Mouse (Mus musculus): ENCODE data around the gene Rxra. TPM values are rescaled to one million over a fixed set of nuclear protein-coding genes. Genes with fewer than 3 reads are reported as not detected.

The Rxra gene
- total RNA-seq, 2 experiments from 2014 or later = 25.2 to 25.5 TPM

DNA sequence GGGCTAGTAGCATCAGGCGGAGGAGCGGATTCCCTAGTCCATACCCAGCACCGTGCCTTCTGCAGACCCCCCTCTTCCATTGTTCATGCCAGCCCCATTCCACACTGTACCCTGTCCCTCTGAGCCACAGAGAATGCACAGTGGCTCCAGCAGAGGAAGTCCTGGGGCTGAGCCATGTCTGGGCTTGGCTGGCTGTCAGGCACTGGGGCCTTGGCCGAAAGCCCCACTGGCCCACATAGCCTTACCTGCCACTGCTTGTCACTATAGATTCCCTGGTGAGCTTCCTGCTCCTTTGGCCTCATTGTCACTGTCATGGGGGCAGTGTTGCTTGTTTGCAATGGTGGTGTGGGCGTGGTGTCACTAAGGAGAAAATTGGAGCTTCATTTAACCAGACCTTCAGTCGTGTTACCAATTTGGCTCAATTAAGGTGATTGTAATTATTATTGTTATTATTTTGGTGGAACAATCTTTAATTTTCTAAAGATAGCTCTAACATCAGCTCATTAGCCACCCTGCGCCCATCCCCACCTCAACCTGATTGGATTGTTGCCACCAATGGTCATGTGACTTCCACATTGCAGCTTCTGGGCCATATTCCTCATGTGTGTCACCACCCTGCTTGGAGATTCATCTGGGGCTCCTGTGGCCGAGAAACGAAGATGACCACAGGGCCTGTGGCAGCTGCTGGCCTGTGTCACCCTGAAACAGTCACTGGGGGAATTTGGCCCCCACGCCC lies 85.2 kb downstream of the Rxra start:
- no peak for DNase-seq (ENCODE audit: low spot score in 2 of 2)

DNA sequence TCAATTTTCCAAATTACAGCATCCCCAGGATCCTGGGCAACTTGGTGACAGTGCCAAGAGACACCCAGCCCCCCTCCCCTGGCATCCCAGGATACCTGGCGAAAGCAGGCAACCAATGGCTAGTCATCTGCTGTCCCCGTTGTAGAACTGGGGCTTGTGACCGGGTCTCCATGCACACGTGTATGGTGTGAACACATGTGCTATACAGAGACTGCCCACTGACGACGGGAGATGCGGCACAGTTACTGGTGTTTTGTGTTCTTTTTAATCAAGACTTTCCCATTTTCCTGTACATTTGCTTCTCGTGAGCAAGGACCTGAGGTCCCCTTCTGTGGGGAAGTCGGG lies 85.7 kb downstream of the Rxra start:
- DNase-seq (ENCODE audit: low spot score in 2 of 2) = no peak

DNA sequence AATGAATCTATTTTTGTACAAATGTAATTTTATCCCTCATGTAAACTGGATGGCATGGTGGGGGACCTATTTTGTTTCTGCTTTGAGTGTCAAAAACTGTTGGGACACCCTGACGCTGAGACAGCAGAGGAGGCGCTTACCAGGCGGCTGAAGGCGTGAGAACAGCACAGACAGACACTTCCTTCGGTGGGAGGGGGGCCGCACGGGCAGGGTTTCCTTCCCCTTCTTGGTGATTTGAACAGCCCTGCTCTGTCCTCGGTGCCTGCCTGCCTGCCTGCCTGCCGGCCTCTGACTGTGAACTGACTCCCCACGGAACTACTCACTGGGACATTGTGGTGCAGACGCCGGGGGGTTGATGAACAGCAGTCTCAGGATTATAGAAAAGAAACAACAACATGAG lies 86.3 kb downstream of the Rxra start:
- no peak for DNase-seq (ENCODE audit: low spot score in 2 of 2)

DNA sequence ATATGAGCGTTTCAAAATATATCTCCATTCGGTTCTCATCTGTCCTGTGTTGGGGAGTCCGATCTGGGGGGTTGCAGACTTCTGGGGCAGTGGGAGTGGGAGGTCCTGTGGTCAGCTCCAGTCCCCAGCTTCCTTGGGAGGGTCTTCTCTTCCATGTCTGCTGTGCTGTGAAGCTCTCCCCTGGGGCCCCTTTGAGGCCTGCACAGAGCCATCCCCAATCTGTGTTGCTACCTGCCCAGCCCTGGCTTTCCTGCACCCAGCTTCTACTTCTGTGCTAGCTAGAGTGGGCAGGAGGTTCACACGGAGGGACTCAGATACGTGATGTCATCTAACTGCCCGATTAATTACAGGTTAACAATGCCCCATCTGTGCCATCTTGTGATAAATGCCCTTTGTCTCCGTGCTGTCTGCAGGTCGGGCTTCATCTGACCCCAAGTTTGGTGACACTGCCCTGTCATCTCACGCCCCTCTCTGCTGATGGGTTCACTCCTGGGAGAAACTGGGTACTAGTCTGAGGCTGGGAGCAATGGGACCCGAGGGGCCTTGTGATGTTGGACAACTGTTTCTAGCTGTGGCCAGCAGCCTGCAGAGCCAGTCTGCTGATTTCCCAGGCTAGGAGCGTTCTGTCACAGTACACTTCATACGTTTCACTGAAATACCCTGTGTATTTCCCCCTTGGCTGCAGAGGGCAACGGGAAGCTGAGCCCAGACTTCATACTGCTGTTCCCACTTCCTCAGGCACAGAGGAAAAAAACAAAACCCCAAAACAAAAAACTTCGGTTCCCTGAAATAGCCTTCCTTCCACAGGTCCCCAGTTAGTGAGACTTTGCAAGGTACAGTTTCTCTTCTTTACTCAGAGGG lies 86.9 kb downstream of the Rxra start:
- no peak for DNase-seq (ENCODE audit: low spot score in 2 of 2)

DNA sequence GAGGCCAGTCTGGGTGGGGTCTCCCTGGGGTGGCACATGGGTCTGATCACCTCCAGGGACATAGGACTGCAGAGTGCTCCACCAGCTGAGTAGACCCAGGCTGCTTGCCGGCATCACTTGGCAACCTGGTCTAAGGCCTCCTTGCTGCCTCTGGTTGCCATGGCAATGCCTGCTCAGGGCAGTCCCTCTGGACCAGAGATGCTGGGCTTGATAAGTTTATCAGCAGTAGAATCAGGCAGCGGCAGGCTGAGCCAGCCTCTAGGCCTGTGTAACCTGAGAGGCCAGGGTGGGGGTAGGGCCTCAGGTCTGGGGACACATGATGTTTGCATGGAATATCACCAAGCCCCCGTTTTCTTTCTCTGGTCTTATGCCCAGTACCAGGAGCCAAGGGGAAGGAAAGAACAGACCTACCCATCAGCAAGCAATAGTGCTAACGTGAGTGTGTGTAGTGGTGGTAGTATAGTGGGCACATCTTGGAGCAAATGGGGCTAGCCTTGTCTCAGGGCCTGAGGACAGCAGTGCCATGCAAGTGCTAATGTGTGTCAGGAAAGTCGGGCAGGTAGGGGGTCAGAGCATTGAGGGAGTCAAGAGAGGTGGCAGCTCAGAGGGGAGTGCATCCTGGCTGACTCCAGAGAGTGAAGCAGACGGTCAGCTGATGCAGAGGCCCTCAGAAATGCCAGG lies 88.2 kb downstream of the Rxra start:
- no peak for DNase-seq (ENCODE audit: low spot score in 2 of 2)

DNA sequence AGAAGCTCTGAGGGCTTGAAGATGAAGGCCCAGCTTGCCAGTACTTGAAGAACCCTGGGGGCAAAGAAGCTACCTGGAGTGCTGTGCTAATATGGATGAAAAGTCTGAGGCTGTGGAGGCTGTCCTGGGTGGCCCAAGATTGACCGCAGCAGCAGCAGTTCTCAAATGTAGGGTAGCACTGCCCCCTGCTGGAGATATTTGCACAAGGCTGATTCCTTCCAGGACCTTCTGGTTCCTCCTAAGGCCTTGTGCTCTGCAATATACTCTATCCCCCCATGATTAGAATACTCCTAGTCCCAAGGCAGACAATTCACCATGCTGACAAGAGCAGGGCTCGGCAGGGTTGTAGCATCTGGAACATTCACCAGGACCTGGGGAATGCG lies 88.7 kb downstream of the Rxra start:
- peak; percentile 83 to 93 for DNase-seq (ENCODE audit: low spot score in 2 of 2)

DNA sequence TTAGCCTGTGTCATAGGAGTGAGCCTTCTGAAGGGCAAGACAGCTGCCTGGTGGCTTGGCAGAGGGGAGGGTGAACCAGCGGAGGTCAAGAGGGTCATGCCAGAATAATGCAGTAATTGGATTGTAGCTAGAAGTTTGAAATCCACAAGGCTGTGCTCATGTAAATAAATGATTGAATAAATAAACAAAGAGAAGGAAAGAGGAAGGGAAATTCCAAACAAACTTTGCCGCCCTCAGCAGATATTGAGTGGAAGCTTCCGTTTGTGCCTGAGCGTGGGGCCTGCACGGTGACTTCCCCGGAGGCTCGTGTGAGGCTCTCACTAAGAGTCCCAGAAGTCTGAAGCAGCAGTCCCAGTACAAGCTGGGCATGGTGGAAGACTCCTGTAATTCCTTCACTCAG lies 91.5 kb downstream of the Rxra start:
- DNase-seq (ENCODE audit: low spot score in 2 of 2) = no peak

DNA sequence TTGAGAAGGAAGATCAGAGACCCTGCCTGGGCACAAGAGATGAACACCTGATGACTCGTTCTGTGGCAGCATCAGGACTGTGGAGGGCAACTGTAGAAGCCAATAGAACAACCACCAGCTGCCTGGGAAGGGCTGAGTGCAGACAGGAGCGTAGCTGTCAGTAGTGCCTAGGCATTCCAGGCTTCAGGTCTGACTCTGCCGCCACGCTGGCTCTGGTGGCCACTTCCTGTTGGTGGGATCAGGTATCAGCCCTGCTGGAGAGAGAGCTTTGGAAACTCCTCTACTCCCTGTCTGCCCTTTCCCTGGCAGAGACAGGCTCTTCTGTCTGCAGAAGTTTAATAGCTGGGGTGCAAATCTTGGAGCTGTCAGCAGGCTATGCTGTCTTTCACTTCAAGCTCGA lies 93.5 kb downstream of the Rxra start:
- no peak for DNase-seq (ENCODE audit: low spot score in 2 of 2)

DNA sequence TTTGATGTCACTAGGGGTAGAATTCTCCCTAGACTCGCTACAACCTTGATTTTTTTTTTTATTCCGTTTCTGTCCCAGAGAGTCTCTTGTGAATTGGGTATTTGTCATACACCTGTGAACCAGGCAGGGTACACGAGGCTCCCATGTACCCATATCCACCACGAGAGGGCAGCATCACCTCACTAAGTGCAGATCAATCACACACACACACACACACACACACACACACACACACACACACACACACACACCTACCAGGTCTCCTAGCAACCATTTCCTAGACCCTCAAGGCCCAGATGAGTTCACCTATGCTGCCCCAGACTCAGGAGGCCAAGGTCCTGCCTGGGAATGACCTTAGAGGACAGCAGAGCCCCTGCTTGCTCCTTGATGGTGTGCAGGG lies 94.0 kb downstream of the Rxra start:
- peak; percentile 54 to 74 for DNase-seq (ENCODE audit: low spot score in 2 of 2)

DNA sequence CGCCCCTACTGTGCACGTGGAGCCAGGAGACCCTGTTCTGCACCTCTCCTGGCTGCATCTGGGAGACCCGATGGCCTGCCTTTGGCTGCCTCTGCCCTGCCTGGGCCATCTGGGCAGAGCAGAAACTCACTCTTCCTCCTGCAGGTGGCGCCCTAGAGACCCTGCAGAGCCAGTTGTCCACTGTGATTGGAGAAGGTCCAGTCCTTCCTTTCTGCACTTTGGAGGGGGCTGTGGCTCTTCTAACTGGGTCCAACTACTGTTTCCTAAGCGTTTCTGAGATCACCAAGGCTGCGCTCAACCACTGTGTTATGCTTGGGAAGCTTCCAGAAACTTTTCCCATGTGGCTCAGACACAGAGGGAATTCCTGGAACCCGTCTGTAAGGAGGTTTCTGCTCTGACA lies 95.7 kb downstream of the Rxra start:
- DNase-seq (ENCODE audit: low spot score in 2 of 2) = peak; percentile 82 to 86

DNA sequence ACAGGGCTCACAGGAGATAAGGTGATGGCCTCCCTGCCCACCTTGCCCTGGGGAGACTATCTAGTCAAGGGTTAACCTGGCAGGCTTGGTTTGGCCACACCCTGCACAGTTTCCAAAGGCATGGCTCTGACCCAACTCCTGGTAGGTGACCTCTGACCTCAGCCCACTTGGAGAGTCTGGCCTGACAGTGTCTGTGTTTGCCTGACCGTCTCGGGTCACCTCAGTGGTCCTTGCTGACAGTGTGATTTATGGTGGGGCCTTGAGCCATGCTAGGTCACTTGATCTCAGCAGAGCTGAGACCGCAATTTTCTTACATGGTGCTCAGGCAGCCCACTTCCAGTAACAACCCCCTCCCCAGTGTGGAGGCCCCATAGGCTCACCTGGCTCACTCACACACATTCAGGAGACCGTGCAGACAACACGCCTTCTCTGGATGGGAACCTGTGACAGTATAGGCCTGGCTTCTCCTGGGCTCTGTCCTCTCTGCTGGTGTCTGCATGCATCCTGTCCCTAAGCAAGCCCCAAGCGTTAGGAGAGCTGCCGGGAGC lies 96.7 kb downstream of the Rxra start:
- no peak for DNase-seq (ENCODE audit: low spot score in 2 of 2)

DNA sequence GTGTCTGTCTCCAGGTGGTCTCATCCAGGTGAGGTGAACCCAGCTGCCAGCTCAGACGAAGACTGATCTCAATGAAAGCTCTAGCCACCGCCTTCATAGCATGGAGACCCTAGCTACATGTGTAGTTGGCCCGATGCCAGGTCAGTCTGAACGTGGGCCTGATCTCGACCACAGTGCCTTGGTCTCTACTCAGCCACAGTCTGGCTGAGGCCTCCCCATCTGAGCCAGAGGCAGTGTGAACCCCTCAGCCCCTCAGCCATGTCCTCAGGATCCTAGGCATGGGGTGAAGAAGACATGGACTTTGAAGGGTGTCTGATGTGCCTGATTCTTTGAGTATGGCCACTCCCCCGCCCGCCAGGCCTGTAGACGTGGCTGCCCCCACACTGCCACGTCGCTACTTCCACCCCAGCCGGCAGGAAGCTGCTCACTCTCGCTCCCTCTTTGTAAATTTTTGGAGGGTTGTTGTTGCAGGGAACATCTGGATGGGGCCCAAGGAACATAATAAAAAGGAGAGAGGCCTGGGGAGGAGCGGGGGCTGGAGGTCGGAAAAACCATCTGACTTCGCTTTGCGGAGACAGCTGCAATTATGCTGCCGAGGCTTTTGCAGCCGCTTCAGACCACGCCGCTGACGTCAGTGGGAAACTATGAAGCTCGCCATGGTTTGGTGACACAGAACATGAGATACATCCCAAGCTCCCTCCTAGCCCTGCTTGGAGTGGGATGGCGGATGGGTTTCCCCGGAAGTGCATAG lies 97.9 kb downstream of the Rxra start:
- DNase-seq (ENCODE audit: low spot score in 2 of 2) = no peak

DNA sequence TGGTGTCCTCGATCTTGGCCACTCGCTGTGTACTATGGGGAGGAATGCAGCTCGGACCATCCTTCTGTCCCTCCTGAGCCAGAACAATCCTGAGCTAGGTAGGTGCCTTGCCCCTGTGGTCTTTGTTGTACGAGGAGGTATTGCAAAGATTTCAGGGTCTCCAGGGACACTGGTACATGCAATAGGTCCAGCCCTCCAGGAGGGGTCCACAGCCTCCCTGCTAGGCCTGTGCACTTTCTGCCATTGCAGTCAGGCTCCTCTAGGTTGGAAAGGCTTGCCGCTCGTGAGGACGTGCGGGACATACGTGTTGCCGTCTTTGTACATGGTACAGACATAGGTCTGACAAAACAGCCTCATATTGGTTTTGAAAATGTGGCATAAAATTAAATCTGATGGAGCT lies 98.8 kb downstream of the Rxra start:
- no peak for DNase-seq (ENCODE audit: low spot score in 2 of 2)

DNA sequence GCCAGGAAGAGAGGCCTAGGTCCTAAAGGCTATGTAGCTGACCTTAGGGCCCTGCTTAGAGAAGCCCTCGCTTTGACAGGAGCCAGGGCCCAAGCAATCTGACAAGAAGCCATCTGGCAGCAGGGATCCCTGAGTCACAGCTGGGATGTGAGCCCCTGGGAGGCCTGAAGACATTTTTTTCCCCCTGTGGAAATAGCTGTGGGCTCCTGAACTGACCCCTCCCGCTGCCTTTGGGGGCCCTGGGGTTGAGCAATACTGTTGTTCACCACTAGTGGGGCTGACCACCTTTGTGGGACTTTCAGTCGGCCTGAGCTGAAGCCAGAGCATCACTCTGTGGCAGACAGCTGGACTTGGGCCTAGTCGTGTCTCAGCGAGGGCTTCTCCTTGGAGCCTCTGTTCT lies 99.4 kb downstream of the Rxra start:
- DNase-seq (ENCODE audit: low spot score in 2 of 2) = no peak

DNA sequence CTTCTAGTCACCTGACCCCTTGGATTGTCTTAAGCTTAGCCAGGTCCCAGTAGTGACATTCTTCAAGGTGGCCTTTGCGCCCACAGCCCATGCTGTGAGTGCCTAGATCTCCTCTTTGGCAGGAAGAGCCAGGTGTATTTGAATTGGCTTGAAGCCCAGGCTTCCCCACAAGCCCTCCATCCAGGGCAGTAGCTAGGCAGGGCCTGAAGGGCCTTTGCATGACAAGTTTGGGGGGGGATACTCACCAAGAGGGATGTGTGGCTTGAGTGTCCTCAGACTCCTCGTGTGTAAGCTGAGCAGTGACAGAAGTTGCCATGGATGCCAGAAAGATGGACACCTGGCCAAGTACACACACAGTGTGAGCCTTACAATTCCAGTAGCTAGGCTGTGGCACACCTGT lies 101.5 kb downstream of the Rxra start:
- no peak for DNase-seq (ENCODE audit: low spot score in 2 of 2)

DNA sequence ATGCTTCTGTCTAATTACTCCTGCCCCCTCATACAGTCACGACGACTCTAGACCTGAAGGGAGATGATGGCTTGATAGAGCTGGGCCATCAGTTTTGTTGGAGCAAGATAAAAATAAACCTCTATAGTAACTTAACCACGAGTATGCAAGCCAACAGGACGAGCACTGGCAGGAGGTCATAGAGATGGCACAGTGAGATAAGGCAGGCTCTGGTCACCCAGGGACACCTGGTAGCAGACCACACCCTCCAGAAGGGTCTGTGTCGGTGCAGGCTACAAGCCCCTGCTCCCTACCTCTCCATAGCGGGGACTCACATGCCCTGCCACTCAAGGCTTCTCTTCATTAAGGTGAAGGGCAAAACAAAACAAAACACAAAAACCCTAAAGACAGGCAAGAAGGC lies 102.0 kb downstream of the Rxra start:
- no peak for DNase-seq (ENCODE audit: low spot score in 2 of 2)

DNA sequence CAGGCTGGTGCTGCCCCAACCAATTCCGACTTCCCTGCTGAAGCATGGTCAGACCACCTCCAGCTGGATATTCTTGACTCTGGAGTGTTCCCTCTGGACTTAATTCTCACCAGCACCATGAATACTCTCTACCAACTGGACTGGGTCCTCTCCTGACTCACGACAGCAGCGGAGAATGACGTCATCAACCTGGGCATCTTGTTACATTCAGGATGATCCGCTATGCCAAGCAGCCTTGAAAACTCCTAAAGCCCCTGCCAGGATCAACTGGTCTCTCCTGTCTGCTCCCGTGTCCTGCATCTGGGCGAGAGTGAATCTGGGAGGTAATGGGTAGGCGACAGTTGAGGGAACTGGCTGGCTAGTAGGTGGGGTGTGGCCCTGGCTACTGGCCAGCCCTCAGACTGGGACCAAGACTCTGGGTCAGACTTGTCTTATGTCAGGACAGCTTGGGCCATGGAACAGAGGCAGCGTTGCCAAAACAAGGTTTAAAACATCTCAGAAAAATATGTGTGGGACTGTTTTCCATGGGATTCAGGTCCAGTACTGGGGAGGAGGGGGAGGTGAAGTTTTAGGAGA lies 103.1 kb downstream of the Rxra start:
- no peak for DNase-seq (ENCODE audit: low spot score in 2 of 2)

DNA sequence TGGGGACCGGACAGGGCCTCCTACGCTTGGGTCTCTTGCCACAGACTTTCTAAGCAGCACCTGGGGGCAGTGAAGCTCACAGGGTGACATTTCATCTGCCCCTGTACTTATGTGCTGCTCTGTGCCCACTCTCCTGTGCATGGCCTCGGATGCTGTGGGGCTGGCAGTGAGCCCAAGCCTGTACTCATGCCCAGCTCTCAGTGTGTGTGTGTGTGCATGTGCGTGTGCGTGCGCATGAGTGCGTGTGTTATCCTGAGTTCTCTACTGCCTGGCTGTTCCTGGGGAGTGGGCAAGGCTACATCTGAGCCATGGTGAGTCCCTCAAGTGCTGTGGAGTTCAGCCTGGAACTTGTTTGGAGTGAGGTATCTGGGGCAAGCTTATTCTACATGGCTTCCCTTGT lies 103.9 kb downstream of the Rxra start:
- DNase-seq (ENCODE audit: low spot score in 2 of 2) = no peak

DNA sequence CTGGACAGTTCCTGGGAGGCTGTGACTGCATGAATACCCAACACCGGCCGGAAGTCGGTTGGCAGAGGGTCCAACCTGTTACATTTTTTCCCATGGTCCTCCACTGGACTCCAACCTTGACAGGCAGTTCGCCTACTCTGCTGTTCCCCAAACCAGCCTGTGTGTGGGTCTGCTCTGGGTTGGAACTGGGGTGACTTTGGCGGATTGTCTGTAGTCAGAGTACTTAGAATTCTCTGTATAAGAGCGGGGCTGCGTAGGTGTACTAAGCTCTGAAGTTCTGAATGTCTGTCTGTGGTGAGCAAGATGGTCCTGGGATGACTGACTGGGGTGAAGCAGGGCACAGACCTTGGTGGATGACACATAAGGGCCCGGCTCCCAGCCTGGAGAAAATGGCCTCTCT lies 109.1 kb downstream of the Rxra start:
- DNase-seq (ENCODE audit: low spot score in 2 of 2) = peak in 1 of 2 experiments; percentile 42

DNA sequence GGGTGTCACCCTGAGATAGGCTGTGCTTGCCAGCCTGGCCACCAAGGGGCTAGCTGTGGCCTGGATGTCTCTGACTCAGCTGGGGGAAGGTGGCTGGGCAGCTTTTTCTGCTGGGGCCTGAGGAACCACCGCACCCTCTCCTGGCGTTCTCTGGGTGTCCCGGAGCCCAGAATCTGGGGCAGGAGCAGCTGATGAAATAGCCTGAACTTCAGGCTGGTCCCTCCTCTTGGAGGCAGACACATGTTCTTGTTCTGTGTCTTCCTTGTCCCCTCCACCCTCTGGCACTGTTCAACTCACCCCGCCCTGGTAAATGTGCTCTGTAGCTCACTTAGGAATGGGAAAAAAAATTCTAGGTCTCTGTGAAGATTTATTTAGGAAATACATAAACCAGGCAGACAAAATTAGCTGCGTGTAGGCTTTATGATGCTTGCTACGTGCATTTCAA lies 109.8 kb downstream of the Rxra start:
- DNase-seq (ENCODE audit: low spot score in 2 of 2) = peak in 1 of 2 experiments; percentile 58

DNA sequence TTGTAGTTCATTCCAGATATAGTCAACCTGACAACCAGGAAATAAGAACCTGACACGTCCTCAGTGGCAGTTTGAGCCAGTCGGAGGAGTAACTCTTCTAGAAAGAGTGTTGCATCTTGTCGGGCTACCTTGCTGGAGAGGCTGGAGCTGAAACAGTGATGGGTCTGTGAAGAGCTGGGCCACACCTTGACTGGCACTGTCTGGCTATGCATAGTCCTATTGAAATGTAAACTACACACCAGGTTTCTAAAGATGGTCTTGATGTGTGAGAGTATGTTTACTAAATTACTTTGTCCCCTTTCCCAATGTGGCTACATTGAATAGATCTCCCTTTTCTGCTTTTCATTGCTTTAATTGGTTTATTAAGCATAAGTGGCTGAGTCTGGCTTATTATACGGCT lies 115.3 kb downstream of the Rxra start:
- no peak for DNase-seq (ENCODE audit: low spot score in 2 of 2)

Data from left cerebral cortex, adult 18-20 months (tissue).